Comparison of ENCODE assay signal across 14 mouse cellular contexts in genomic region chr1:190085703-190086102, GRCm38 (mm10).
DNase-seq lines count a peak whose midpoint lies in the region; ATAC-seq and TF ChIP-seq lines count a peak whose summit lies in the region.
"Had no signal": no experiment of that assay in that cellular context is flagged by ENCODE, and none has a peak within 500 bp of the region (broad histone marks: within the 10 kb centered on the region; RNA-seq: fewer than 3 reads in every experiment).

No protein-coding gene starts in this region.

- H3K27me3 ChIP-seq in heart, embryonic 12.5 days (replicated peaks), result no peaks in the 10 kb centered on the region
- H3K27me3 ChIP-seq: neural tube, embryonic 13.5 days had no signal

- no peak overlapping the region for H3K4me3 ChIP-seq in heart, embryonic 12.5 days
- H3K4me3 ChIP-seq in gastrocnemius, adult 2 months, result no peak overlapping the region
- H3K4me3 ChIP-seq: heart, adult 2 months; limb, embryonic 12.5 days; neural tube, embryonic 13.5 days had no signal

- H3K4me1 ChIP-seq in heart, embryonic 12.5 days (replicated peaks), result peaks cover 52% of the 10 kb centered on the region

- no peaks in the 10 kb centered on the region for H3K9me3 ChIP-seq in heart, embryonic 12.5 days (replicated peaks)
- H3K9me3 ChIP-seq: limb, embryonic 12.5 days; neural tube, embryonic 13.5 days had no signal

- intact Hi-C loops in heart, postnatal 25 days (cut with DNase I), result no loop called here
- intact Hi-C loops in gastrocnemius, adult 2 months (cut with DNase I), result no loop called here

- no peak overlapping the region for H3K9ac ChIP-seq in heart, embryonic 12.5 days
- H3K9ac ChIP-seq: limb, embryonic 12.5 days; neural tube, embryonic 13.5 days had no signal

- ATAC-seq in heart, embryonic 12.5 days (ENCODE audit: insufficient number of reproducible peaks, low FRiP score), result peak; percentile 68
- ATAC-seq: midbrain, embryonic 16.5 days had no signal

- 28% methylated on average over 7 of the region's 7 CpGs for WGBS in heart, embryonic 12.5 days

- peak; percentile 38 to 42 for DNase-seq in heart, adult 18-20 months
- no peak for DNase-seq in heart, postnatal 25 days (ENCODE audit: low spot score)
- DNase-seq in adrenal gland, postnatal 10 days, result peak; percentile 15
- DNase-seq in cerebellum, adult 8-10 months, result peak; percentile 36
- DNase-seq in lung, postnatal 10 days, result no peak
- DNase-seq in gastrocnemius, adult 2 months, result no peak
- no peak for DNase-seq in right cerebral cortex, postnatal 25 days
- DNase-seq: B cell, adult 2 months had no signal

- TF ChIP-seq CTCF in gastrocnemius, adult 2 months (IDR thresholded peaks at IDR 0.05), result no peak

- H3K36me3 ChIP-seq in heart, embryonic 12.5 days, result no peaks in the 10 kb centered on the region
- H3K36me3 ChIP-seq: limb, embryonic 12.5 days; neural tube, embryonic 13.5 days had no signal

- no peak overlapping the region for H3K4me2 ChIP-seq in heart, embryonic 12.5 days
- H3K4me2 ChIP-seq: limb, embryonic 12.5 days; neural tube, embryonic 13.5 days had no signal

- H3K27ac ChIP-seq in heart, embryonic 12.5 days (ENCODE audit: poor library complexity, severe bottlenecking), result peak overlapping the region; percentile 55
- no peak overlapping the region for H3K27ac ChIP-seq in gastrocnemius, adult 2 months
- H3K27ac ChIP-seq: heart, adult 2 months; limb, embryonic 12.5 days; macrophage; neural tube, embryonic 13.5 days had no signal

Comparison
In these comparisons a context has a peak if more than half of its experiments do, and no peak if none do; other contexts are left out.
1. DNase-seq: peak in heart, adult 18-20 months (2 of 2), adrenal gland, postnatal 10 days (single experiment) and cerebellum, adult 8-10 months (single experiment); none in heart, postnatal 25 days (single experiment), lung, postnatal 10 days (single experiment), gastrocnemius, adult 2 months (single experiment) and right cerebral cortex, postnatal 25 days (single experiment).